Mouse (Mus musculus) kidney, postnatal 0 days (tissue): ENCODE results near the gene Cntn5. TPM values are rescaled to one million over a fixed set of nuclear protein-coding genes. Genes with fewer than 3 reads are reported as not detected.

Experiments used
- ATAC-seq: fragments of 200-750 bp; cut with Nextera tagmentation; replicated peaks from 2 replicates; pipeline ENCODE4 v1.8.0; 2017; ENCODE audit warnings: low read depth, moderate number of reproducible peaks, moderate TSS enrichment, moderate library complexity; ENCODE audit not compliant: low FRiP score
- DNase-seq: peaks from one replicate; pipeline ENCODE4 v3.0.0-alpha.2; 2016; ENCODE audit warnings: low spot score
- H3K27ac ChIP-seq: fragments of 300-500 bp; sonication (generic); 2 replicates; pipeline ENCODE4 v1.5.1; 2014; ENCODE audit warnings: mild to moderate bottlenecking
- H3K27me3 ChIP-seq: fragments of 300-500 bp; sonication (generic); 2 replicates; pipeline ENCODE4 v1.6.1; 2014; ENCODE audit warnings: low read length, mixed read lengths; ENCODE audit not compliant: insufficient read depth
- H3K36me3 ChIP-seq: fragments of 300-500 bp; sonication (generic); 2 replicates; pipeline ENCODE4 v1.6.1; 2014; ENCODE audit warnings: low read length, mixed read lengths; ENCODE audit not compliant: insufficient read depth
- H3K4me1 ChIP-seq: fragments of 300-500 bp; sonication (generic); replicated peaks from 2 replicates; pipeline ENCODE4 v1.6.1; 2014; ENCODE audit warnings: antibody characterized with exemption, low read length, mixed read lengths; ENCODE audit not compliant: insufficient read depth
- H3K4me2 ChIP-seq: fragments of 300-500 bp; sonication (generic); 2 replicates; pipeline ENCODE4 v1.6.1; 2014; ENCODE audit warnings: mild to moderate bottlenecking, low read length, moderate library complexity, mixed read lengths
- H3K4me3 ChIP-seq: fragments of 300-500 bp; sonication (generic); replicated peaks from 2 replicates; pipeline ENCODE4 v1.5.1; 2014; ENCODE audit warnings: low read depth, low read length
- H3K9ac ChIP-seq: fragments of 300-500 bp; sonication (generic); 2 replicates; pipeline ENCODE4 v1.6.1; 2014; ENCODE audit warnings: low read depth, low read length
- H3K9me3 ChIP-seq: fragments of 300-500 bp; sonication (generic); replicated peaks from 2 replicates; pipeline ENCODE4 v1.6.1; 2016; ENCODE audit warnings: low read length, inconsistent platforms, mixed read lengths
- CTCF ChIP-seq: IDR thresholded peaks from 2 replicates; pipeline ENCODE4 v1.5.1; 2016; ENCODE audit warnings: antibody characterized with exemption, low read depth, mild to moderate bottlenecking, moderate library complexity
- WGBS: fragments of 180-500 bp; shearing (Covaris S2); extraction: QIAGEN DNeasy Blood & Tissue Kit; methylation state at CpG from one replicate; pipeline ENCODE4 v1.1.7; 2014; 5-methylcytosine and 5-hydroxymethylcytosine counted together
- polyA plus RNA-seq: library from polyadenylated mRNA; unstranded; fragments of >200 nt; fragmentation: Nextera tagmentation; extraction: Ambion mirVana; gene quantifications from 2 replicates; pipeline ENCODE4 v1.2.1, GENCODE M21; 2015

Gene Cntn5
- polyA plus RNA-seq, 1 experiment from 2014 or later, result 0.43 TPM

DNA sequence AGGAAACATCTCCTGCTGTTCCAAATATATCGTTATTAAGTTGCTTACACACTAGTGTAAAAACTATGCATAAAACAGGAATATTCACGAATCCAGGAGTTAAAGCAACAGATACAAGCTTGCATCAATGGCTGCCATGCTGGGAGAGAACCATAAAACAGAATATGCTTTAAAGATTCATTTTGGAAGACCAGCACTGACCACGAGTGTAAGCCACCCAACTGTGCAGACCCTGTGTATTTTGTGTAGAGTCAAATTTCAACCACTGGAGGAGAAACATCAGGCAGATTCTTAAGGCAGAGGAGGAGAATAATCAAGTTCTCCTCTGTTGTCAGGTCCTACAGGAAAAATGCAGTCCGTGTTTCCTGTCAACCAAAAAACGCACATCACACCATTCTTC is 535.6 kb downstream of the Cntn5 start:
- WGBS, result 30% methylated on average over 5 of the region's 5 CpGs
- no peaks in the 10 kb centered on the region for H3K4me1 ChIP-seq
- no peak for TF ChIP-seq CTCF
- no peak overlapping the region for H3K4me3 ChIP-seq
- no peak overlapping the region for H3K9ac ChIP-seq
- H3K27ac ChIP-seq, result no peak overlapping the region
- no peak for DNase-seq
- H3K9me3 ChIP-seq, result no peaks in the 10 kb centered on the region
- no peak for ATAC-seq
- no peak overlapping the region for H3K4me2 ChIP-seq
- H3K36me3 ChIP-seq, result no peaks in the 10 kb centered on the region
- no peaks in the 10 kb centered on the region for H3K27me3 ChIP-seq

DNA sequence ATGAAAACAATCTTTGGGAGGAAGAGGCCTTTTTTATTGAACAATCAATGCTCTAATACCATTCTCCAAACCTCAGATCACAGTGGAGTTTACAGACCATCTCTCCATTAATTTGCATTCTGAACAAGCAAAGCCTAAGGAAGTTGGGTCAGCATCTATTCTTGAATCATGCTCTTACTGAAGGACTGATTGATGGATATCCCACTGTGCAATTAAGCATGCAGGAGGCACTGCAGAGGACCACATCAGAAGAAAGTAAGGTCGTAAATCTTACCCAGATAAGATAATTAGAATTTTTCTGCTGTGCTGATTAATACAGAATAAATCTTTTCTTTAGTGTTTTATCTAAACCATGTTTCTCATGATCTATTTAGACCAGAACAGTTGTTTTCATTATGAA is 536.2 kb downstream of the Cntn5 start:
- Histone ChIP-seq H3K4me1 (no peaks in the 10 kb centered on the region), H3K4me3 (no peak overlapping the region), H3K27ac (no peak overlapping the region), H3K27me3 (no peaks in the 10 kb centered on the region), H3K9me3 (no peaks in the 10 kb centered on the region), H3K4me2 (no peak overlapping the region), H3K9ac (no peak overlapping the region), H3K36me3 (no peaks in the 10 kb centered on the region)
- no peak for DNase-seq
- WGBS, result 55% methylated on average over 1 of the region's 1 CpGs
- TF ChIP-seq CTCF, result no peak
- no peak for ATAC-seq

GRCm38 (mm10) chr9:10366246-10366955 is 538.2 kb downstream of the Cntn5 start:
- H3K4me2 ChIP-seq, result no peak overlapping the region
- no peaks in the 10 kb centered on the region for H3K9me3 ChIP-seq
- H3K4me1 ChIP-seq, result no peaks in the 10 kb centered on the region
- H3K4me3 ChIP-seq, result no peak overlapping the region
- WGBS, result 68% methylated on average over 6 of the region's 6 CpGs
- no peaks in the 10 kb centered on the region for H3K27me3 ChIP-seq
- H3K9ac ChIP-seq, result no peak overlapping the region
- DNase-seq (no peak), ATAC-seq (no peak; the same call in 1 of the 2 replicates)
- TF ChIP-seq CTCF, result no peak
- no peaks in the 10 kb centered on the region for H3K36me3 ChIP-seq
- H3K27ac ChIP-seq, result no peak overlapping the region

DNA sequence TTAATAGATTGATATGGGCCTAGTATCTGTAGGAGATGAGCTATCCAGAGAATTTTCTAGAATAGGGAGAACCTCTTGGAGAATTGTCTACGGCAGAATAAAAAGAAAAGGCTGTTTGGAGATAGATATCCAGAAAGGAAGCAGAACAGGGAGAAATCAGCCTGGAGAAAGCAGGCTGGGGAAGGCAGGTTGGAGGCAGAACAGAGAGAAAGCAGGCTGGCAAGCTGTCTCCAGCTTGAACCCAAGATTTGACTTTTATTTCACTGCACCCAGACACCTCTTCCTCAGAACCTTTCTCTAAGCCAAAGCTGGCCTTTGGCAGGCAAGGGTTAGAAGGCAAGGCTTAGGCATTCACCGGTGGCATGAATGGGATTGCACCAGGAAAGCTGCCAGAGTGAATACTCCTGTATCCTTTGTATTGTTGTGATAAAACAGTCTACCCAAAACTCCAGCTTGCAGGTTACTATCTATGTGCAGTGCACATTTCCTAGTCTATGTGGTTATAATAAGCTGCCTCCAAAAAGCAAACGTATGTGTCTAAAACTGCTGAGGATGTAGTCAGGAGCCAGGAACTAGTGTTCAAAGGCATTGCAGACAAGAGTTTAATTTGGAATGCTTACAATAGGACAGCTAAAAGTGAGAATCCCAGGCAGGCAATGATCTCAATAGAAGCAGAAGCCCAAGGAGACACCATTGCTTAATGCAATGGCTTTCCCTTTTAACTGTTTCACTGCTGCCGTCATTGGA is 553.5 kb downstream of the Cntn5 start:
- H3K9ac ChIP-seq, result no peak overlapping the region
- DNase-seq (no peak), ATAC-seq (no peak)
- TF ChIP-seq CTCF, result no peak
- H3K27ac ChIP-seq, result no peak overlapping the region
- no peaks in the 10 kb centered on the region for H3K4me1 ChIP-seq
- 86% methylated on average over 4 of the region's 4 CpGs for WGBS
- no peaks in the 10 kb centered on the region for H3K9me3 ChIP-seq
- no peaks in the 10 kb centered on the region for H3K27me3 ChIP-seq
- no peak overlapping the region for H3K4me2 ChIP-seq
- H3K4me3 ChIP-seq, result no peak overlapping the region
- H3K36me3 ChIP-seq, result no peaks in the 10 kb centered on the region

DNA sequence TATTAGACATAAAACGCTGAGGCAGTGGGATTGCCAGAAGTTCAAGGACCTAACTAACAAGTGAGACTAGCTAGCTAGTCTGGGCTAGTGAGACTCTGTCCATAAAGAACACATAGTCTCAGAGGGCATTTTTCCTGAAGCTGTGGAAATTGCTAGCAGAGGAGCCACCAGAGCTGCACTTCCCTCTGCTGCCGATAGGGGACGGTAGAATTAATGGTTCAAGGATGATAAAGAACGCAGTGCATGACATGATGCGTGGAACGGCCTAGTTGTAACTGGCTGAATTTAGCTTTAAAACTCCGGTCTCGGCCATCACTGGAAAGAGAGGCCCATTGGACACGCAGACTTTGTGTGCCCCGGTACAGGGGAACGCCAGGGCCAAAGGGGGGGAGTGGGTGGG is 555.8 kb downstream of the Cntn5 start:
- H3K4me1 ChIP-seq, result no peaks in the 10 kb centered on the region
- H3K4me3 ChIP-seq, result no peak overlapping the region
- ATAC-seq (no peak), DNase-seq (no peak)
- 0 out of 2 replicates have a peak, but pooled peaks have one; percentile 5 for TF ChIP-seq CTCF
- no peaks in the 10 kb centered on the region for H3K9me3 ChIP-seq
- 86% methylated on average over 9 of the region's 11 CpGs for WGBS
- H3K27me3 ChIP-seq, result no peaks in the 10 kb centered on the region
- no peak overlapping the region for H3K27ac ChIP-seq
- H3K4me2 ChIP-seq, result no peak overlapping the region
- no peak overlapping the region for H3K9ac ChIP-seq
- no peaks in the 10 kb centered on the region for H3K36me3 ChIP-seq

GRCm38 (mm10) chr9:10348222-10348621 is 556.4 kb downstream of the Cntn5 start:
- ATAC-seq, result no peak
- H3K27ac ChIP-seq, result no peak overlapping the region
- H3K27me3 ChIP-seq, result no peaks in the 10 kb centered on the region
- no peaks in the 10 kb centered on the region for H3K9me3 ChIP-seq
- 48% methylated on average over 4 of the region's 4 CpGs for WGBS
- H3K4me2 ChIP-seq, result no peak overlapping the region
- H3K36me3 ChIP-seq, result no peaks in the 10 kb centered on the region
- H3K9ac ChIP-seq, result no peak overlapping the region
- no peak for TF ChIP-seq CTCF
- DNase-seq, result no peak
- H3K4me3 ChIP-seq, result no peak overlapping the region
- H3K4me1 ChIP-seq, result no peaks in the 10 kb centered on the region
